Mouse (Mus musculus) erythroid progenitor cell, adult 5-6 weeks (primary cell): Measurements from ENCODE around the gene E2f7. TPM values are rescaled to one million over a fixed set of nuclear protein-coding genes. Genes with fewer than 3 reads are reported as not detected.
A peak's percentile ranks its signal among the peaks of the same experiment; 100 is the strongest.

ENCODE experiments used
- ATAC-seq: replicated peaks from 2 replicates; pipeline ENCODE4 v1.8.0; 2016; ENCODE audit warnings: moderate number of reproducible peaks, mild to moderate bottlenecking, moderate TSS enrichment, inconsistent platforms; ENCODE audit not compliant: poor library complexity, low FRiP score, severe bottlenecking
- total RNA-seq, 2 experiments: library from RNA; stranded (forward) in 1 of 2; stranded (reverse) in 1 of 2; fragments of 150-400 nt in 1 of 2; fragments of 186-747, 209-891 nt in 1 of 2; gene quantifications; 2 replicates each; pipeline versions ENCODE4 v1.2.3 to v1.2.4; 2015 to 2017; ENCODE audit warnings: low replicate concordance in 2 of 2

The E2f7 gene
- total RNA-seq (2015; ENCODE audit: low replicate concordance) (48.7 and 73.8 TPM in 2 replicates), total RNA-seq (2017; ENCODE audit: low replicate concordance) (42.1 and 47.7 TPM in 2 replicates)

GRCm38 (mm10) chr10:110744686-110745639 is at the start of gene E2f7:
Gene E2f7 (plus strand): TSS chr10:110745439.
- ATAC-seq, result peak; percentile 98

- ATAC-seq, result no peak
Observed at GRCm38 (mm10) chr10:110701276-110701675, 44.0 kb upstream of the E2f7 start.

- ATAC-seq, result no peak
Observed at GRCm38 (mm10) chr10:110705672-110706071, 39.6 kb upstream of the E2f7 start.

- ATAC-seq, result no peak
Observed at GRCm38 (mm10) chr10:110707390-110708113, 37.7 kb upstream of the E2f7 start.

- no peak for ATAC-seq
Observed at GRCm38 (mm10) chr10:110716887-110717286, 28.4 kb upstream of the E2f7 start.

- no peak for ATAC-seq
Observed at GRCm38 (mm10) chr10:110726431-110726830, 18.8 kb upstream of the E2f7 start.

GRCm38 (mm10) chr10:110727816-110728215 is 17.4 kb upstream of the E2f7 start:
- peak; percentile 61; the same call in 1 of the 2 replicates for ATAC-seq

GRCm38 (mm10) chr10:110733343-110733742 is 11.9 kb upstream of the E2f7 start:
- ATAC-seq, result peak; percentile 67

- no peak for ATAC-seq
Observed at GRCm38 (mm10) chr10:110743701-110744100, 1.5 kb upstream of the E2f7 start.

- no peak for ATAC-seq
Observed at GRCm38 (mm10) chr10:110744120-110744519, 1.1 kb upstream of the E2f7 start.

GRCm38 (mm10) chr10:110745640-110746032 is 397 bp downstream of the E2f7 start:
- peak; percentile 8; the same call in 1 of the 2 replicates for ATAC-seq

- no peak for ATAC-seq
Observed at GRCm38 (mm10) chr10:110749081-110749480, 3.8 kb downstream of the E2f7 start.

- ATAC-seq, result no peak
Observed at GRCm38 (mm10) chr10:110749510-110750305, 4.5 kb downstream of the E2f7 start.

GRCm38 (mm10) chr10:110752849-110753248 is 7.6 kb downstream of the E2f7 start:
- ATAC-seq, result no peak

GRCm38 (mm10) chr10:110755556-110755955 is 10.3 kb downstream of the E2f7 start:
- no peak for ATAC-seq

GRCm38 (mm10) chr10:110756271-110756793 is 11.1 kb downstream of the E2f7 start:
- no peak for ATAC-seq

- ATAC-seq, result 0 out of 2 replicates have a peak, but pooled peaks have one; percentile 42
Observed at GRCm38 (mm10) chr10:110760552-110760951, 15.3 kb downstream of the E2f7 start.

GRCm38 (mm10) chr10:110762134-110762884 is 17.1 kb downstream of the E2f7 start:
- no peak for ATAC-seq

GRCm38 (mm10) chr10:110763416-110763815 is 18.2 kb downstream of the E2f7 start:
- ATAC-seq, result no peak
